Mouse (Mus musculus) embryonic facial prominence, embryonic 11.5 days (tissue): ENCODE results near the gene Fer. TPM values are rescaled to one million over a fixed set of nuclear protein-coding genes. Genes with fewer than 3 reads are reported as not detected.

ENCODE experiments used
- ATAC-seq: fragments of 200-750 bp; cut with Nextera tagmentation; replicated peaks from 2 replicates; pipeline ENCODE4 v1.8.0; 2017; ENCODE audit warnings: low read depth; ENCODE audit not compliant: insufficient number of reproducible peaks, low FRiP score, low TSS enrichment
- DNase-seq: peaks from one replicate; pipeline ENCODE4 v3.0.0-alpha.2; 2015; ENCODE audit warnings: low spot score
- H3K27ac ChIP-seq: fragments of 300-500 bp; sonication (generic); replicated peaks from 2 replicates; pipeline ENCODE4 v1.5.1; 2014; ENCODE audit warnings: mild to moderate bottlenecking, low read depth, low read length, control low read depth
- H3K27me3 ChIP-seq: fragments of 300-500 bp; sonication (generic); 2 replicates; pipeline ENCODE4 v1.6.1; 2014; ENCODE audit warnings: mild to moderate bottlenecking, low read length, moderate library complexity, mixed read lengths; ENCODE audit not compliant: control insufficient read depth, insufficient read depth
- H3K36me3 ChIP-seq: fragments of 300-500 bp; sonication (generic); replicated peaks from 2 replicates; pipeline ENCODE4 v1.6.1; 2014; ENCODE audit warnings: low read depth, mild to moderate bottlenecking, low read length, moderate library complexity, mixed read lengths; ENCODE audit not compliant: control insufficient read depth, insufficient read depth
- H3K4me1 ChIP-seq: fragments of 300-500 bp; sonication (generic); 2 replicates; pipeline ENCODE4 v1.6.1; 2014; ENCODE audit warnings: low read length, mixed read lengths; ENCODE audit not compliant: control insufficient read depth, insufficient read depth
- H3K4me2 ChIP-seq: fragments of 300-500 bp; sonication (generic); 2 replicates; pipeline ENCODE4 v1.6.1; 2014; ENCODE audit warnings: low read depth, mild to moderate bottlenecking, control low read depth, low read length, moderate library complexity
- H3K4me3 ChIP-seq: fragments of 300-500 bp; sonication (generic); 2 replicates; pipeline ENCODE4 v1.5.1; 2014; ENCODE audit warnings: low read depth, low read length, control low read depth
- H3K9ac ChIP-seq: fragments of 300-500 bp; sonication (generic); replicated peaks from 2 replicates; pipeline ENCODE4 v1.6.1; 2014; ENCODE audit warnings: mild to moderate bottlenecking, control low read depth, low read length
- H3K9me3 ChIP-seq: fragments of 300-500 bp; sonication (generic); replicated peaks from 2 replicates; pipeline ENCODE4 v1.6.1; 2016; ENCODE audit warnings: mild to moderate bottlenecking, low read length, inconsistent platforms, mixed read lengths; ENCODE audit not compliant: control insufficient read depth
- WGBS: fragments of 180-500 bp; shearing (Covaris S2); extraction: QIAGEN DNeasy Blood & Tissue Kit; methylation state at CpG from one replicate; pipeline ENCODE4 v1.1.7; 2014; 5-methylcytosine and 5-hydroxymethylcytosine counted together
- polyA plus RNA-seq: library from polyadenylated mRNA; unstranded; fragments of >200 nt; fragmentation: Nextera tagmentation; extraction: Ambion mirVana; gene quantifications from 2 replicates; pipeline ENCODE4 v1.2.1, GENCODE M21; 2014

The Fer gene
- polyA plus RNA-seq, 1 experiment from 2014 or later, result 34.6 TPM

- H3K9ac ChIP-seq, result peak overlapping the region; percentile 86
- H3K4me1 ChIP-seq, result no peaks in the 10 kb centered on the region
- ATAC-seq, result peak; percentile 100
- no peaks in the 10 kb centered on the region for H3K36me3 ChIP-seq
- H3K27me3 ChIP-seq, result no peaks in the 10 kb centered on the region
- H3K4me3 ChIP-seq, result peak overlapping the region; percentile 64
- peak; percentile 93 for DNase-seq
- no peaks in the 10 kb centered on the region for H3K9me3 ChIP-seq
- H3K27ac ChIP-seq, result no peak overlapping the region; the same call in 1 of the 2 replicates
- 1% methylated on average over 22 of the region's 22 CpGs for WGBS
- peak overlapping the region; percentile 53 for H3K4me2 ChIP-seq
Observed at GRCm38 (mm10) chr17:63849566-63849965, 13.3 kb upstream of the Fer start.

GRCm38 (mm10) chr17:63850016-63850415 is 12.8 kb upstream of the Fer start:
- Histone ChIP-seq H3K9ac (peak overlapping the region; percentile 86; the same call in 1 of the 2 replicates), H3K4me2 (no peak overlapping the region), H3K4me1 (no peaks in the 10 kb centered on the region), H3K4me3 (no peak overlapping the region), H3K9me3 (no peaks in the 10 kb centered on the region), H3K36me3 (no peaks in the 10 kb centered on the region), H3K27ac (no peak overlapping the region), H3K27me3 (no peaks in the 10 kb centered on the region)
- no peak for DNase-seq
- no peak for ATAC-seq
- WGBS, result 90% methylated on average over 9 of the region's 9 CpGs

- H3K4me3 ChIP-seq, result no peak overlapping the region
- H3K9ac ChIP-seq, result no peak overlapping the region
- H3K27ac ChIP-seq, result no peak overlapping the region
- no peak overlapping the region for H3K4me2 ChIP-seq
- DNase-seq (no peak), ATAC-seq (no peak)
- H3K4me1 ChIP-seq, result no peaks in the 10 kb centered on the region
- no peaks in the 10 kb centered on the region for H3K27me3 ChIP-seq
- 92% methylated on average over 7 of the region's 7 CpGs for WGBS
- no peaks in the 10 kb centered on the region for H3K36me3 ChIP-seq
- H3K9me3 ChIP-seq, result no peaks in the 10 kb centered on the region
Observed at GRCm38 (mm10) chr17:63857023-63857544, 5.8 kb upstream of the Fer start.

- Histone ChIP-seq H3K4me3 (no peak overlapping the region), H3K27me3 (no peaks in the 10 kb centered on the region), H3K36me3 (no peaks in the 10 kb centered on the region), H3K27ac (no peak overlapping the region), H3K9me3 (no peaks in the 10 kb centered on the region), H3K4me2 (no peak overlapping the region), H3K4me1 (no peaks in the 10 kb centered on the region), H3K9ac (no peak overlapping the region)
- ATAC-seq (no peak), DNase-seq (peak; percentile 46)
- 64% methylated on average over 4 of the region's 4 CpGs for WGBS
Observed at GRCm38 (mm10) chr17:63860988-63861387, 1.9 kb upstream of the Fer start.

GRCm38 (mm10) chr17:63862399-63862798 is 463 bp upstream of the Fer start:
- no peaks in the 10 kb centered on the region for H3K9me3 ChIP-seq
- DNase-seq (no peak), ATAC-seq (no peak)
- no peak overlapping the region for H3K27ac ChIP-seq
- WGBS, result 71% methylated on average over 3 of the region's 3 CpGs
- H3K4me1 ChIP-seq, result no peaks in the 10 kb centered on the region
- H3K36me3 ChIP-seq, result no peaks in the 10 kb centered on the region
- H3K9ac ChIP-seq, result no peak overlapping the region
- no peak overlapping the region for H3K4me3 ChIP-seq
- no peaks in the 10 kb centered on the region for H3K27me3 ChIP-seq
- H3K4me2 ChIP-seq, result no peak overlapping the region

- under 1% methylated on average over 55 of the region's 55 CpGs for WGBS
- Histone ChIP-seq H3K4me1 (no peaks in the 10 kb centered on the region), H3K27ac (peak within 1 kb of the TSS; percentile 28; the same call in 1 of the 2 replicates), H3K27me3 (no peaks in the 10 kb centered on the region), H3K9ac (peak within 1 kb of the TSS; percentile 79), H3K9me3 (no peaks in the 10 kb centered on the region), H3K36me3 (no peaks in the 10 kb centered on the region), H3K4me3 (peak within 1 kb of the TSS; percentile 86), H3K4me2 (peak within 1 kb of the TSS; percentile 89)
- DNase-seq (peak; percentile 99), ATAC-seq (peak; percentile 100)
Observed at GRCm38 (mm10) chr17:63863647-63864149, 836 bp downstream of the Fer start, which contains the start of gene A930002H24Rik. Gene A930002H24Rik, minus strand, starts transcription at chr17:63863791.

- no peaks in the 10 kb centered on the region for H3K27me3 ChIP-seq
- peak overlapping the region; percentile 79 for H3K9ac ChIP-seq
- H3K4me3 ChIP-seq, result peak overlapping the region; percentile 86
- no peaks in the 10 kb centered on the region for H3K4me1 ChIP-seq
- no peaks in the 10 kb centered on the region for H3K36me3 ChIP-seq
- H3K9me3 ChIP-seq, result no peaks in the 10 kb centered on the region
- peak; percentile 50 for DNase-seq
- H3K27ac ChIP-seq, result peak overlapping the region; percentile 28; the same call in 1 of the 2 replicates
- WGBS, result under 1% methylated on average over 25 of the region's 48 CpGs
- peak overlapping the region; percentile 81 for H3K4me2 ChIP-seq
- ATAC-seq, result peak; percentile 82
Observed at GRCm38 (mm10) chr17:63864171-63864571, 1.3 kb downstream of the Fer start.

- H3K27me3 ChIP-seq, result no peaks in the 10 kb centered on the region
- DNase-seq (no peak), ATAC-seq (no peak)
- H3K4me1 ChIP-seq, result no peaks in the 10 kb centered on the region
- H3K9me3 ChIP-seq, result no peaks in the 10 kb centered on the region
- H3K9ac ChIP-seq, result no peak overlapping the region
- 92% methylated on average over 7 of the region's 7 CpGs for WGBS
- no peak overlapping the region for H3K27ac ChIP-seq
- no peaks in the 10 kb centered on the region; the same call in 1 of the 2 replicates for H3K36me3 ChIP-seq
- H3K4me3 ChIP-seq, result no peak overlapping the region
- H3K4me2 ChIP-seq, result no peak overlapping the region
Observed at GRCm38 (mm10) chr17:63871773-63872172, 8.9 kb downstream of the Fer start.
